Comparison of ENCODE assay signal across 15 mouse cellular contexts in the genomic region with DNA sequence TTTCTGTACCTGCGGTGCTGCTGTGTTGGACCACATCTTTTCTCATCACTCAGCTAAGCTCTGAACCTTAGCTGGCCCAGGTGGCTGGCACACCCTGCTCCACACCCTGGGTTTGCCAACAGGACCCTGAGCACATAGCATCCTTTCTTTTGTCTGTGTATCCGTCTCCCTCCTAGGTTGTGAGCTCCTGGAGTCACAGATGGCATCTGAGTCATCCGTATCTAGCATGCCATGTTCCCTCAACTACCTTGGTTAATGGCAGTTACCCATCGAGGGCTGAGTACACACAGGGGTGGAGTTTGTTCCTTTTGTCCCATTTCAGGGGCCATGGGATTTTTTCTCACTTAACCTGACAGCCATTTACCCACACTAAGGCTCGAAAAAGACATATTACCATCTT. TPM values are rescaled to one million over a fixed set of nuclear protein-coding genes. Genes with fewer than 3 reads are reported as not detected.
DNase-seq lines count a peak whose midpoint lies in the region; ATAC-seq and TF ChIP-seq lines count a peak whose summit lies in the region.
"Had no signal": no experiment of that assay in that cellular context is flagged by ENCODE, and none has a peak within 500 bp of the region (broad histone marks: within the 10 kb centered on the region; RNA-seq: fewer than 3 reads in every experiment).

No protein-coding gene starts in this region.

- no peak for TF ChIP-seq CTCF in forebrain, postnatal 0 days (IDR thresholded peaks at IDR 0.05; ENCODE audit: low read depth)
- TF ChIP-seq CTCF in liver, postnatal 0 days (IDR thresholded peaks at IDR 0.05; ENCODE audit: low read depth): no peak

- H3K27ac ChIP-seq in forebrain, embryonic 10.5 days: no peak overlapping the region
- H3K27ac ChIP-seq in forebrain, postnatal 0 days (ENCODE audit: low read depth, low read length): no peak overlapping the region
- no peak overlapping the region for H3K27ac ChIP-seq in liver, embryonic 13.5 days
- H3K27ac ChIP-seq in liver, postnatal 0 days (ENCODE audit: low read depth): no peak overlapping the region
- H3K27ac ChIP-seq in forebrain, embryonic 13.5 days: no peak overlapping the region
- H3K27ac ChIP-seq: heart, embryonic 13.5 days had no signal

- no peaks in the 10 kb centered on the region for H3K9me3 ChIP-seq in forebrain, embryonic 10.5 days
- no peaks in the 10 kb centered on the region for H3K9me3 ChIP-seq in forebrain, postnatal 0 days (ENCODE audit: low read length)
- no peaks in the 10 kb centered on the region for H3K9me3 ChIP-seq in liver, embryonic 13.5 days (replicated peaks)
- no peaks in the 10 kb centered on the region for H3K9me3 ChIP-seq in liver, postnatal 0 days (ENCODE audit: low read length)
- no peaks in the 10 kb centered on the region for H3K9me3 ChIP-seq in forebrain, embryonic 13.5 days (replicated peaks)
- H3K9me3 ChIP-seq: heart, embryonic 13.5 days had no signal

- H3ac ChIP-seq in myocyte (ENCODE audit: control insufficient read depth, insufficient read length): no peak overlapping the region

- H3K4me2 ChIP-seq in forebrain, postnatal 0 days (ENCODE audit: low read depth): no peak overlapping the region
- peak overlapping the region; percentile 58; the same call in 1 of the 2 replicates for H3K4me2 ChIP-seq in liver, embryonic 13.5 days
- no peak overlapping the region for H3K4me2 ChIP-seq in liver, postnatal 0 days (ENCODE audit: low read depth, low read length)
- H3K4me2 ChIP-seq in forebrain, embryonic 13.5 days: peak overlapping the region; percentile 37; the same call in 1 of the 2 replicates
- H3K4me2 ChIP-seq in myocyte (ENCODE audit: low read depth): peak overlapping the region; percentile 81

- no peak for TF ChIP-seq POLR2A in myocyte (IDR thresholded peaks at IDR 0.05; ENCODE audit: insufficient read length, low read depth)

- no peak for ATAC-seq in forebrain, postnatal 0 days
- no peak for ATAC-seq in liver, embryonic 13.5 days (ENCODE audit: low read depth)
- no peak for ATAC-seq in liver, postnatal 0 days
- ATAC-seq in forebrain, embryonic 13.5 days: no peak
- ATAC-seq: Patski had no signal

- H3K79me2 ChIP-seq in myocyte (ENCODE audit: control insufficient read depth, insufficient read depth): no peaks in the 10 kb centered on the region

- H3K36me3 ChIP-seq in forebrain, embryonic 10.5 days (replicated peaks): no peaks in the 10 kb centered on the region
- no peaks in the 10 kb centered on the region for H3K36me3 ChIP-seq in forebrain, postnatal 0 days (ENCODE audit: insufficient read depth)
- H3K36me3 ChIP-seq in liver, embryonic 13.5 days: no peaks in the 10 kb centered on the region
- H3K36me3 ChIP-seq in liver, postnatal 0 days (replicated peaks; ENCODE audit: insufficient read depth, low read length): no peaks in the 10 kb centered on the region
- H3K36me3 ChIP-seq in forebrain, embryonic 13.5 days (ENCODE audit: poor library complexity, severe bottlenecking): no peaks in the 10 kb centered on the region
- no peaks in the 10 kb centered on the region for H3K36me3 ChIP-seq in myocyte (ENCODE audit: control insufficient read depth, insufficient read depth)
- H3K36me3 ChIP-seq: heart, embryonic 13.5 days had no signal

- TF ChIP-seq EP300 in liver, postnatal 0 days (IDR thresholded peaks at IDR 0.05; ENCODE audit: low read depth): no peak

- WGBS in forebrain, embryonic 10.5 days: 72% methylated on average over 5 of the region's 5 CpGs
- WGBS in forebrain, postnatal 0 days: 59% methylated on average over 5 of the region's 5 CpGs
- 61% methylated on average over 5 of the region's 5 CpGs for WGBS in liver, embryonic 13.5 days (ENCODE audit: insufficient replicate concordance)
- 61% methylated on average over 5 of the region's 5 CpGs for WGBS in liver, postnatal 0 days (ENCODE audit: insufficient replicate concordance)
- 59% methylated on average over 5 of the region's 5 CpGs for WGBS in forebrain, embryonic 13.5 days

- H3K9ac ChIP-seq in forebrain, postnatal 0 days: no peak overlapping the region
- no peak overlapping the region for H3K9ac ChIP-seq in liver, embryonic 13.5 days
- H3K9ac ChIP-seq in liver, postnatal 0 days (replicated peaks): no peak overlapping the region
- no peak overlapping the region for H3K9ac ChIP-seq in forebrain, embryonic 13.5 days

- no peak for DNase-seq in forebrain, embryonic 10.5 days (ENCODE audit: extremely low spot score, low spot score)
- DNase-seq in forebrain, postnatal 0 days: no peak
- no peak for DNase-seq in liver, embryonic 13.5 days
- DNase-seq in liver, postnatal 0 days: no peak
- DNase-seq in right cerebral cortex, postnatal 25 days: no peak
- DNase-seq in gastrocnemius, adult 8-10 months (ENCODE audit: low spot score in 2 of 2): no peak

- peaks cover 19% of the 10 kb centered on the region for H3K27me3 ChIP-seq in forebrain, embryonic 10.5 days (ENCODE audit: poor library complexity, severe bottlenecking)
- H3K27me3 ChIP-seq in forebrain, postnatal 0 days (ENCODE audit: insufficient read depth, low read length): peaks cover 5% of the 10 kb centered on the region; the same call in 1 of the 2 replicates
- H3K27me3 ChIP-seq in liver, embryonic 13.5 days: peaks cover 28% of the 10 kb centered on the region
- no peaks in the 10 kb centered on the region for H3K27me3 ChIP-seq in liver, postnatal 0 days (ENCODE audit: insufficient read depth, low read length)
- H3K27me3 ChIP-seq in forebrain, embryonic 13.5 days: peaks cover 22% of the 10 kb centered on the region
- no peaks in the 10 kb centered on the region for H3K27me3 ChIP-seq in myocyte (ENCODE audit: control insufficient read depth, insufficient read depth, insufficient read length)
- H3K27me3 ChIP-seq: Patski had no signal

- peak overlapping the region; percentile 19; the same call in 1 of the 2 replicates for H3K4me3 ChIP-seq in forebrain, embryonic 10.5 days
- H3K4me3 ChIP-seq in forebrain, postnatal 0 days (ENCODE audit: low read depth, low read length): no peak overlapping the region
- H3K4me3 ChIP-seq in liver, embryonic 13.5 days (replicated peaks): no peak overlapping the region
- H3K4me3 ChIP-seq in liver, postnatal 0 days (ENCODE audit: low read depth, low read length): no peak overlapping the region
- H3K4me3 ChIP-seq in forebrain, embryonic 13.5 days: no peak overlapping the region
- H3K4me3 ChIP-seq in myocyte: no peak overlapping the region

- peaks cover 11% of the 10 kb centered on the region for H3K4me1 ChIP-seq in forebrain, embryonic 10.5 days
- H3K4me1 ChIP-seq in forebrain, postnatal 0 days (ENCODE audit: insufficient read depth): no peaks in the 10 kb centered on the region
- H3K4me1 ChIP-seq in liver, embryonic 13.5 days (replicated peaks): peaks cover 10% of the 10 kb centered on the region
- peaks cover 4% of the 10 kb centered on the region; the same call in 1 of the 2 replicates for H3K4me1 ChIP-seq in liver, postnatal 0 days (ENCODE audit: insufficient read depth)
- H3K4me1 ChIP-seq in forebrain, embryonic 13.5 days: peaks cover 3% of the 10 kb centered on the region; the same call in 1 of the 2 replicates

RNA-seq across cellular contexts. Expression of a gene that starts 13.2 kb away (rescaled TPM):
- polyA plus RNA-seq in forebrain, embryonic 10.5 days (2016; fragmentation: Nextera tagmentation; extraction: Ambion mirVana): 3.5 and 4.4 TPM in 2 replicates
- total RNA-seq in forebrain, postnatal 0 days (2014; rRNA removed): 1.6 and 1.8 TPM in 2 replicates
- polyA plus RNA-seq in forebrain, postnatal 0 days (2015; fragmentation: Nextera tagmentation; extraction: Ambion mirVana): 0.52 and 1.1 TPM in 2 replicates
- polyA plus RNA-seq in liver, embryonic 13.5 days (2015; fragmentation: Nextera tagmentation; extraction: Ambion mirVana): 0.09 and 0.36 TPM in 2 replicates
- polyA plus RNA-seq in liver, postnatal 0 days (2015; fragmentation: Nextera tagmentation; extraction: Ambion mirVana): 0.44 and 0.60 TPM in 2 replicates
- 0.26 and 0.52 TPM in 2 replicates for polyA plus RNA-seq in forebrain, embryonic 13.5 days (2015; fragmentation: Nextera tagmentation; extraction: Ambion mirVana)
- 0.12 TPM for polyA plus RNA-seq in myocyte (2012; fragmentation: generic; extraction: Trizol)
- under 1 TPM in 1 of 4 experiments, not detected in 3; 0.13 TPM for total RNA-seq in gastrocnemius, adult 8-10 months (2022)
- total RNA-seq: gastrocnemius, adult 2 months had no signal

RNA-seq across cellular contexts. Expression of a gene that starts 20.7 kb away (rescaled TPM):
- polyA plus RNA-seq in forebrain, embryonic 10.5 days (2016; fragmentation: Nextera tagmentation; extraction: Ambion mirVana): 0.19 TPM in 1 of 2 replicates, not detected in the other
- not detected in 2 replicates for total RNA-seq in forebrain, postnatal 0 days (2014; rRNA removed)
- polyA plus RNA-seq in forebrain, postnatal 0 days (2015; fragmentation: Nextera tagmentation; extraction: Ambion mirVana): not detected in 2 replicates
- polyA plus RNA-seq in liver, embryonic 13.5 days (2015; fragmentation: Nextera tagmentation; extraction: Ambion mirVana): not detected in 2 replicates
- polyA plus RNA-seq in liver, postnatal 0 days (2015; fragmentation: Nextera tagmentation; extraction: Ambion mirVana): not detected in 2 replicates
- not detected in 2 replicates for polyA plus RNA-seq in forebrain, embryonic 13.5 days (2015; fragmentation: Nextera tagmentation; extraction: Ambion mirVana)
- 0.13 TPM for polyA plus RNA-seq in myocyte (2012; fragmentation: generic; extraction: Trizol)
- not detected for total RNA-seq in gastrocnemius, adult 8-10 months (2022)
- total RNA-seq: adrenal gland, adult 8-10 months; gastrocnemius, adult 2 months; layer of hippocampus, adult 8-10 months; left cerebral cortex, postnatal 4 days had no signal
- polyA plus RNA-seq: heart, embryonic 13.5 days; neural tube, embryonic 11.5 days; Patski had no signal

RNA-seq across cellular contexts. Expression of a gene that starts 20.7 kb away (rescaled TPM):
- 0.44 and 0.58 TPM in 2 replicates for polyA plus RNA-seq in forebrain, embryonic 10.5 days (2016; fragmentation: Nextera tagmentation; extraction: Ambion mirVana)
- total RNA-seq in forebrain, postnatal 0 days (2014; rRNA removed): 20.5 and 27.8 TPM in 2 replicates
- polyA plus RNA-seq in forebrain, postnatal 0 days (2015; fragmentation: Nextera tagmentation; extraction: Ambion mirVana): 22.9 and 29.3 TPM in 2 replicates
- polyA plus RNA-seq in liver, embryonic 13.5 days (2015; fragmentation: Nextera tagmentation; extraction: Ambion mirVana): 0.08 and 0.16 TPM in 2 replicates
- not detected in 2 replicates for polyA plus RNA-seq in liver, postnatal 0 days (2015; fragmentation: Nextera tagmentation; extraction: Ambion mirVana)
- polyA plus RNA-seq in forebrain, embryonic 13.5 days (2015; fragmentation: Nextera tagmentation; extraction: Ambion mirVana): 6.2 and 8.0 TPM in 2 replicates
- polyA plus RNA-seq in myocyte (2012; fragmentation: generic; extraction: Trizol): 0.35 TPM
- not detected for total RNA-seq in gastrocnemius, adult 8-10 months (2022)
- total RNA-seq: gastrocnemius, adult 2 months had no signal

RNA-seq across cellular contexts. Expression of a gene that starts 38.2 kb away (rescaled TPM):
- polyA plus RNA-seq in forebrain, embryonic 10.5 days (2016; fragmentation: Nextera tagmentation; extraction: Ambion mirVana): 23.0 and 23.6 TPM in 2 replicates
- 22.5 and 26.7 TPM in 2 replicates for total RNA-seq in forebrain, postnatal 0 days (2014; rRNA removed)
- polyA plus RNA-seq in forebrain, postnatal 0 days (2015; fragmentation: Nextera tagmentation; extraction: Ambion mirVana): 17.5 and 22.3 TPM in 2 replicates
- polyA plus RNA-seq in liver, embryonic 13.5 days (2015; fragmentation: Nextera tagmentation; extraction: Ambion mirVana): 6.5 and 6.6 TPM in 2 replicates
- polyA plus RNA-seq in liver, postnatal 0 days (2015; fragmentation: Nextera tagmentation; extraction: Ambion mirVana): 4.7 TPM in 2 replicates
- 21.2 and 23.5 TPM in 2 replicates for polyA plus RNA-seq in forebrain, embryonic 13.5 days (2015; fragmentation: Nextera tagmentation; extraction: Ambion mirVana)
- polyA plus RNA-seq in myocyte (2012; fragmentation: generic; extraction: Trizol): 18.2 TPM
- 10 to 100 TPM; 10.8 to 12.5 (median 11.5) TPM for total RNA-seq in gastrocnemius, adult 8-10 months (2022)

RNA-seq across cellular contexts. Expression of a gene that starts 41.8 kb away (rescaled TPM):
- polyA plus RNA-seq in forebrain, embryonic 10.5 days (2016; fragmentation: Nextera tagmentation; extraction: Ambion mirVana): 21.6 and 28.2 TPM in 2 replicates
- total RNA-seq in forebrain, postnatal 0 days (2014; rRNA removed): 30.6 and 41.9 TPM in 2 replicates
- 25.2 and 27.0 TPM in 2 replicates for polyA plus RNA-seq in forebrain, postnatal 0 days (2015; fragmentation: Nextera tagmentation; extraction: Ambion mirVana)
- 9.9 and 11.4 TPM in 2 replicates for polyA plus RNA-seq in liver, embryonic 13.5 days (2015; fragmentation: Nextera tagmentation; extraction: Ambion mirVana)
- polyA plus RNA-seq in liver, postnatal 0 days (2015; fragmentation: Nextera tagmentation; extraction: Ambion mirVana): 4.3 and 4.6 TPM in 2 replicates
- 25.0 and 25.2 TPM in 2 replicates for polyA plus RNA-seq in forebrain, embryonic 13.5 days (2015; fragmentation: Nextera tagmentation; extraction: Ambion mirVana)
- 17.2 TPM for polyA plus RNA-seq in myocyte (2012; fragmentation: generic; extraction: Trizol)
- total RNA-seq in gastrocnemius, adult 8-10 months (2022): 1 to 10 TPM; 7.5 to 8.5 (median 8.0) TPM

Comparison
In these comparisons a context has a peak if more than half of its experiments do, and no peak if none do; other contexts are left out.
1. H3K4me2 ChIP-seq: peak in liver, embryonic 13.5 days (single experiment), forebrain, embryonic 13.5 days (single experiment) and myocyte (single experiment); none in forebrain, postnatal 0 days (single experiment) and liver, postnatal 0 days (single experiment).